Mouse (Mus musculus): ENCODE results near the gene Fancc. TPM values are rescaled to one million over a fixed set of nuclear protein-coding genes. Genes with fewer than 3 reads are reported as not detected.
"Not testable (repeated sequence)": the region's sequence is repeated elsewhere in the genome, so short reads cannot be mapped to it uniquely, and the experiment has no call there.

The Fancc gene
- polyA plus RNA-seq, 2 experiments from 2014 or later: 21.9 to 23.4 TPM

- ATAC-seq: no peak
Measured at GRCm38 (mm10) chr13:63416824-63417223, 80.3 kb downstream of the Fancc start.

- ATAC-seq: no peak
Measured at GRCm38 (mm10) chr13:63412662-63413061, 84.4 kb downstream of the Fancc start.

- peak; percentile 21 for ATAC-seq
Measured at GRCm38 (mm10) chr13:63411310-63412022, 85.6 kb downstream of the Fancc start.

GRCm38 (mm10) chr13:63410578-63411298, 86.3 kb downstream of the Fancc start:
- ATAC-seq: peak; percentile 84

DNA sequence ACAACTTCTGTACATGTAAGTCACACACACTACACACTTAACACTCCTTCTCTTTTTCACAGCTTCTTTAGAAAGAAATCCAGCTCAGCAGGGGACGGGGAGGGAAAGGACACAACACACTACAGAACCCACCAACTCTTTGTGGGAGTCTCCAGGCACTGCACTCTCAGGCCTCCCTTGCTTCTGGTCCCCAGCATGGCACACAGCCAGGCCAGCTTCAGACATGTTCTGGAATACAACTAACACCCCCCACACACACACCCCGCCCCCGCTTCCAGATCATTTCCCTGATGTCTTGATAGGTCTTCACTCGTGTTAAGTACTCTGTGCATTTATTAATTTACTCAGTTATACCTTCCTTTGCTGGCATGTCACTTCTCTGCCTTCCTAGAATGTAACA, 91.9 kb downstream of the Fancc start:
- no peak for ATAC-seq

DNA sequence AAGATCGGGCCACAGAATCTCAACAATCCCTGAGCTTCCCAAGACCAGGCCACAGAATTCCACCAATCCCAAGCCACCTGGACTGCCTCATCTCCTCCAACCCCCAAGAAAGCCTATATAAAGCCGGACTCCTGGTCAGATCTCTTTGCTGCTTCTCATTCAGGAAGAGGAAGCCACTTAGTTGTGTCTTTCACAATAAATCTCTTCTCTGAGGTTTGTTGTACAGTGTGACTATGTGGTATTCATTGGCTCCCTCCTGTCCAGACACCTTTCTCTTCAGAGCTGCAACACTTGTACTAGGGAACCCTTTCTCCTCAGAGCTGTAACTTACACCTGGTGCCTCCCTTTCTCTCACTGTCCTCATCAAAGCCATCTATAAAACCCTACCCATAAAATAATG, 92.4 kb downstream of the Fancc start:
- no peak for ATAC-seq

DNA sequence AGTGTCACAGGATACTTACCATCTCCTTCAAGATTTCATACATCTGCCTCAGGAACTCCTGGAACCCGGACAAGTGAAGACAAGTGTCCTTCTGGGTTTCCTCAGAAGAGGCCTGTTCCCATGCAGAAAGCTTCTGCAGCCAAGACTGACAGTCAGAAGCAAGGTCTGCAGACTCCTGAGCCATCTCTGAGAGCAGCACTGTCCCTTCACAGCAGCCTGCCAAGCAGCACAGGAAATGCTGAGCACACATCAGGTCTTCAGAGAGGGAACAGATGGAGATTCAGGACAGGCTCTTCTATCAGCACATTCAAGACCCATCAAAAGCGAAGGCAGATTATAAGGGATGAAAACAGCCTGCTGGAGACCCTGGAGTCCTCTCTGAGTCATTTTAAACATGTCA, 94.3 kb downstream of the Fancc start:
- ATAC-seq: no peak

- no peak for ATAC-seq
Measured at GRCm38 (mm10) chr13:63400069-63400468, 97.0 kb downstream of the Fancc start.

DNA sequence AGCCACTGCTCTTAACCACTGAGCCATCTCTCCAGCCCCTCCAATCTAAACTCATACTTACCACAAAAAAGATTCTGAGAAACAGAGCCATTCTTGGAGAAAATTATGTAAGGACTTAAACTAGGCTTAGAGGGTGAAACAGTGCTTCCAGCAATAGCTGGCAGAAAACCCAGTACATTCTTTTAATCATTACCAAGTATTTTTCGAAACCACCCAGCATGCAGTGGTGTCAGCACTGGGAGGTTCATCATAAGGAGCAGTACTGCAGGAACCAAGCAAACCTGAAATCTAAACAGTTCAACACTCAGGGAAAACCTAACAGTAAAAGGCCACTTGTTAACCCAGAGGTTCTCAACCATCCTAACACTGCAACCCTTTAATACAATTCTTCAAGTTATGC, 99.7 kb downstream of the Fancc start:
- no peak for ATAC-seq

GRCm38 (mm10) chr13:63394304-63395063, 102.6 kb downstream of the Fancc start:
- peak; percentile 41 for ATAC-seq

DNA sequence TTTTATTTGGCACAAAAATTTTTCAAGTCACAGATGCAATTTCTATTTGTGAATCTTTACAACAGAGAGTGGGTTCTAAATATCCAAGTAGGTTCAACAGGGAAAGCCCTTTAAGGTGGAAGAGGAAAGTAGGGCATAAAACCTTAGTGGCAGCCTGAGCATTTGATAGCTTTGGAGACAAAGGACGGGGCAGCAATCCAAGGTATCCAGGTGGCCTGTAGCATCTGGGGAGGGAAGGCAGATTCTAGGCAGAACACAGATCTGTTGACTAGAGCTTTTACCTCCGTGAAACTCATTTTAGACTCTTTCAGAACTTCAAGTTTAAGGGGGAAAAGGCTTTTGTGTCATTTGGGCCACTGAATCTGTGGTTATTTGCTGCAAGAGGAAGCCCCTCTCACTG, 111.8 kb downstream of the Fancc start:
- ATAC-seq: no peak

- no peak for ATAC-seq
Measured at GRCm38 (mm10) chr13:63384775-63385174, 112.3 kb downstream of the Fancc start.

- no peak for ATAC-seq
Measured at GRCm38 (mm10) chr13:63382206-63382605, 114.9 kb downstream of the Fancc start.

DNA sequence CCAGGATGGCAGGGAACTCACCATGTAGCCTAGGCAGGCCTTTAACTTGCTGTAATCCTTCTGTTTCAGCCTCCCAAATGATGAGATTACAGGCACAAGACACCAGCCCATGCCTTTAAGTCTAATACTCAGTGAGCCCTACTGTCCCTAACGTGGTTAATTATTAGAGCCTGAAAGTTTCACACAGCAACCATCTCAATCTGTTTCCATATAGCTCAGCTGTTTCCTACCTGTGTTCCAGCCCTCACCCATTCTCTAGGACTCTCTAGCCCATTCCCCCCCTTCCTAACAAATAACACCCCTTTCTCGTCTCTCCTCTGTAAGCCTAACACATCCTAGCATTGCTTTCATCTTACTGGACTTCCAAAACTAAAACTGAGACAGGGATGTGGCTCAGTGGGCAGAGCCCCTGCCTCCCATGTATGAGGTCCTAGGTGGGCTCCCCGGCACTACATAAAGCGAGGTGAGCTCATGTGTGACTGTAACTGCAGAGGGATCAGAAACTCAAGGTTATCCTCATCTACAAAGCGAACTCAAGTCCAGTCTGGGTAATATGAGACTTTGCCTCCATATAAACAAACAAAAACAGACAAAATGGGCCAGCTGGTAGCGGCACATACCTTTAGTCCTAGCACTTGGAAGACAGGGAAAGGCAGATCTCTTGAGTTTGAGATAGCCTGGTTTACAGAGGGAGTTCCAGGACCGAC, 123.5 kb downstream of the Fancc start:
- no peak for ATAC-seq

DNA sequence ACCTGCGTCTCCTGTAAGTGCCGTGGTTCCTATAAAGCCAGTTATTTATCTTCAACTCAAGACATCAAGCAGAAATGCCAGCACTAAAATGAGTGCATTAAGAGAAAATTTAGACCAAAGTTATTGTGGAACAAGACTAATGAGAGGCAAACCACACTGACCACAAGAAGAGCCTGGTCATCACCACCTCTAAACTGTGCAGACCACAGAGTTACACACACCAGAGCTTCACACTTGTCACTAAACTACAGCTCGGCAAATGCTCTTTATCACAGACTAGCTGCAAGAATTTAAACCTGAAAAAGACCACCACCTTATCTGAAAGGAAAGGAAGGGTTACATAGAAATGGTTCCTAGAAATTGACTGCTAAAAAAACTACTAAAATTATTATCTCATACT, 135.3 kb downstream of the Fancc start:
- no peak for ATAC-seq

DNA sequence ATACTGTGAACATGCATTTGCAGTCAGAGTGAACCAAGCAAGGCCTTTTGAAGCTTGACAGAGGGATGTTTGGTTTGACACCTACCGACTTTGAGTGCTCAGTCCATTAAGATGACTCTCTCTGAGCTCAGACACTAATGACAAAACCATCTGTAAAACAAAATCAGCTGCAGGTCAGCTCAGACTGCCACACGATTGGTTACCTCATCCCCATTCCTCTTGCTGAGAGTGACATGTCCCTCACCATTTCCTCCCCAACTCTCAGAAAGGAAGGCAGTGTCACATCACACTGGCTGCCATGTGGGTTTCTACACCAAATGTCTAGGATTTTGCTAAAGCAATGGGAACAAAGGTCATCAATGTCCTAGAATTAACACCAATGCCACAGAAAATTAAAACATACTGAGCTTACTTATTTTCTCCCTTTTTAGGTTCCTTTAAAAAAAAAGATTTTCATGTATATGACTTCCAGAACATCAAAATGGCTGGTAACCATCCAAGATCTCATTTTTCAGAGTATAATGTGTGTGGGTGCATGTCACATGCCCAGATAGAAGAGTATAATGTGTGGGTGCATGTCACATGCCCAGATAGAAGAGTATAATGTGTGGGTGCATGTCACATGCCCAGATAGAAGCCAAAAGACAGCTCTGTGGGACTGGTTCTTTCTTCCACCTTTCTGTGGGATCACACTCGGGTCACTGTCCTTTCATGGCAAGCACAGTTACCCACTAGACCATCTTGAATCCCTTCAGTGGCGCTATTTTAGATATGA, 136.8 kb downstream of the Fancc start:
- ATAC-seq: no peak

- ATAC-seq: no peak
Measured at GRCm38 (mm10) chr13:63359393-63359792, 137.7 kb downstream of the Fancc start.

DNA sequence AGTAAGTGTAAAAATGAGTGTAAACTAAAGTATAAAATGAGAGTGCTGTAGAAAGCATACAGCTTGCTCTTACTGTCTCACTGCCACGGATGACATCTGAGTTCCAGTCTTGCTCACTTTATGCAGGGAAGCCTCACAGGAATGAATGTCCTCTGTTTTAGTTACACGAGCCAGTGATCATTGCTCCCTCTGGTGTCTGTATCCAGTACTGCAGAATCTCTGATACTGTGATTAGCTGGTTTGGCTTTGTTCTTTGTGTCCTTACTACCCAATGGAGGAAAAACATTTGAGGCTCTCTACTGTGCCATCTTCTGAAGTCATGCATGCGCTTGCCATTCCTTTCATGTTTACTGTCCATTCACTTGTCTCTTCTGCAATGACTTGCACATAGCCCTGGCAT, 140.5 kb downstream of the Fancc start:
- ATAC-seq: peak; percentile 85

DNA sequence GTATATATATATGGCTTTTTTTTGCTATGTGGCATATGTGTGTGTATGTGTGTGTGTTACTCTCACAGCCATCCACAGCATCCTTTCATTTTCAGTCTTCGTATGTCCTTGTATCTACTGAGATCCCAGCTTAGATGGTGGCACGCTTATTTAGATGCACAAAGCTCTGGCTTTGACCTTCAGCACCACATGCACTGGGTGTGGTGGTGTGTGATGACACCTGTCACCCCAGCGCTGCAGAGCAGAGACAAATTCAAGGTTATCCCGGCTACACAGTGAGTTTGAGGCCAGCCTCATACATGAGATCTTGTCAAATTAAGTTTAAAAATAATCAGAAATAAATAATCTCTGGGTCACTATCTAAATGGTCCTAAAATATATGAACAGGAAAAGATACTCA, 141.0 kb downstream of the Fancc start:
- ATAC-seq: no peak

DNA sequence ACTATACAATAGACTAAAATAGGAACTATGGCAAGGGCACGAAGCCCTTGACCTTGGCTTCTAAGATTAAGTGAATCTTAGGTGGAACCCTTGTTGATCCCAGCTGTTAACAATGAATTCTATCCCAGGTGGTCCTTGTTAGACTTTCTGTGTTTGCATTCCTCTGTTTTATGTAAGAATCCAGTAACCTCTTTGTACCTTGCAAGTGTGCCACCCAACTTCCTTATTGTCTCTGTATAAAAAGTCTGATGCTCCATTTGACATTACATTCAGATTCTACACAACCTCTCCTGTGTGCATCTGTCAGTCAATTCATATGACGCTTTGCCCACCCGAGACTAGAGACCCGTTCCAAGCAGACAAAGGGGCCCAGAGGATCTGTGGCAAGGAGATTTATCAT, 143.8 kb downstream of the Fancc start:
- not testable (repeated sequence) for ATAC-seq

GRCm38 (mm10) chr13:63350076-63350475, 147.0 kb downstream of the Fancc start:
- ATAC-seq: no peak

DNA sequence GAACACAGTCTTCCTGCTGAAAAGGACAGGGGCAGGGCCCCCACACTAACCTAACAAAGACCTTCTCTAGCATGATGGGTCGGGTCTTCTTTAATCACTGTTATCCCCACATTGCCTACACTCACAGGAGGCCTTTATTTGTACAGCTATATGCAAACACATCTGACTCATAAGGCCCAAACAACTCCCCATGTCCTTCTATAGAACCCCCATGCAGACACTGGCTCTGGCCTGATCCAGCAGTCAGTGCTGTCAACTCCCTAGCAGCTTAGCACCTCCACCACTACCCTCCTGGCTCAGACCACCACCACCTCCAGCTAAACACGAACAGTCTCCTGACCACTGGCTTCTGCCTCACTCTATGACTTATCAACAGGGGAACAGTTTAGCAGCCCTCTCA, 149.4 kb downstream of the Fancc start:
- ATAC-seq: no peak

Data from CD4-positive, CD25-positive, alpha-beta regulatory T cell, adult 4 months (primary cell).